Mouse (Mus musculus): ENCODE measurements around the gene Il2rb.

DNA sequence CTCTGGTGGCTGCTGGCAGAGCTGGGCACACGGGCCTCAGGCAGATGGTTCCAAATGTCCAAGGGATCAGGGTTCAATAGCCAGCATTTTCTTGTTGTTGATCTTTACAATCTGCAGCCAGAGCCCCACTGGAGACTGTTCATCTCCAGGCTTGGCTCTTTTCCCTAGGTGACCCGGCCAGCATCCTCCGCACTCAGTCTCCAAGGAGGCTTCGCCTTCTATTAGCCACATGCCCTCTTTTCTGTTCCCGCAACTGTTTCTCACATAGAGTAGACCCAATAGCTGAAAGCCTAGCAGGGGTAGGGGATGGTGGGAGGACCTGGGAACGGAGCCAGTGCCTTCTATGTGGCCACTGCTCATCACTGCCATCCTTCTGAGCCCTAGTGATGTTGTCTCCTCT lies 21.6 kb downstream of the Il2rb start:
- TF ChIP-seq CTCF (IDR thresholded peaks at IDR 0.05 in 2 of 3, conservative IDR thresholded peaks at IDR 0.05 in 1 of 3; ENCODE audit: control insufficient read depth in 1 of 3, insufficient read depth in 1 of 3, low read depth in 2 of 3, low read length in 3 of 3, poor library complexity in 1 of 3, severe bottlenecking in 1 of 3) (no peak), NELFE (IDR thresholded peaks at IDR 0.05; ENCODE audit: low read depth, low read length) (no peak), NRF1 (IDR thresholded peaks at IDR 0.05; ENCODE audit: insufficient read depth, low read depth, low read length, poor library complexity, severe bottlenecking) (no peak), POLR2A (IDR thresholded peaks at IDR 0.05; ENCODE audit: control insufficient read depth in 1 of 2, insufficient read depth in 1 of 2, low read depth in 1 of 2, low read length in 2 of 2, poor library complexity in 1 of 2) (no peak), ZKSCAN1 (IDR thresholded peaks at IDR 0.05; ENCODE audit: low read depth, low read length) (no peak), GATA1 (IDR thresholded peaks at IDR 0.05; ENCODE audit: low read depth, low read length) (no peak), GABPA (IDR thresholded peaks at IDR 0.05; ENCODE audit: low read depth, low read length) (no peak), ETS1 (IDR thresholded peaks at IDR 0.05; ENCODE audit: low read depth, low read length) (no peak), MAX (IDR thresholded peaks at IDR 0.05; ENCODE audit: low read length) (no peak), ZC3H11A (IDR thresholded peaks at IDR 0.05; ENCODE audit: low read depth, low read length) (no peak)

Data from MEL (cell line).